Mouse (Mus musculus) 3134 (cell line): Measurements from ENCODE around the gene Cpe.
A peak's percentile ranks its signal among the peaks of the same experiment; 100 is the strongest.
"Not testable (repeated sequence)": the region's sequence is repeated elsewhere in the genome, so short reads cannot be mapped to it uniquely, and the experiment has no call there.

Source experiments
- DNase-seq: peaks from one replicate; pipeline ENCODE4 v3.0.0-alpha.2; 2011; ENCODE audit warnings: low spot score; ENCODE audit not compliant: insufficient read length; ENCODE audit errors: extremely low read depth

Cpe gene

DNA sequence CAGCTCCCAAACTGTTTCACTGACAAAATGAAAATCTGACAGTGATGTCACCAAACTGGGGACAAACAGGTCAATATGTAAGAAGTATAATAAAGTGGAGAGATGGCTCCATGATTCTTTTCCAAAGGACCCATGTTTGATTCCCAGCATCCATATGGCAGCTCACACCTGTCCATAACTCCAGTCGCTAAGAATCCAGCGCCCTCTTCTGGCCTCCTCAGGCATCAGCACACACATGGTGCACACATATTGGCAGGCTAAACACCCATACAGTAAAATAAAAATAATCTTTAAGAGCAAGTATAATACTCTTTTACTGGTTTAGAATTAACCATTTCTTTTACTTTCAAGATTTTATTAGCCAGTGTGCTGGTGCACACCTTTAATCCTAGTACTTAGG is 16.5 kb downstream of the Cpe start:
- DNase-seq, result no peak

DNA sequence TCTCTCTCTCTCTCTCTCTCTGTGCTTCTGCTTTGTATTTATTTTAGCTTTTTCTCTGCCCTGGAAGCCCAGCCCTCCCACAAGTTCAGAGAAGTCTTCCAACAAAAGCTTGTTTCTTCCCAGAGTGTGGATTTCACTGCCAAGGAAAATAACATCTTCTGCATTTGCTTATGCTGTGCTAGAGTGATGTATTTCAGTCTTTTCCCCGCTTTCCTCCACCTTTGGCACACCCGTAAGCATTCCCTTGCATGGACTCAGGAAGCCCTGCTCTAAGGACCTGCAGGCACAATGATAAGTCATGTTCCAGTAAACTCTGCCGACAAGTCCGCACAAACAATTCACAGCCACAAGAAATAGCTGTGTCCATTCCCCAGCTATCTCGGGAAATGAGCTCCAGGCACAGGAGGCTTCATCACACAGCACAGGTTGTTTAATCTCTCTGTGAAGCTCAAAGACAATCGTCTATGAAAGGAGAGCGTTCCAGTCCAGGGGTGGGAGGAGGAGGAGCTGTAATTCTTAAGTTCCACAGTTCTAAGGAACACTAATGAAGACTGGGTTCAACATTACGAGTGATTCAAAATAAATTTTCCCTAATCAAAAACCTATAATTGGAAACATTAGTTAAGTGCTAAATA is 17.8 kb downstream of the Cpe start:
- DNase-seq, result peak; percentile 54

DNA sequence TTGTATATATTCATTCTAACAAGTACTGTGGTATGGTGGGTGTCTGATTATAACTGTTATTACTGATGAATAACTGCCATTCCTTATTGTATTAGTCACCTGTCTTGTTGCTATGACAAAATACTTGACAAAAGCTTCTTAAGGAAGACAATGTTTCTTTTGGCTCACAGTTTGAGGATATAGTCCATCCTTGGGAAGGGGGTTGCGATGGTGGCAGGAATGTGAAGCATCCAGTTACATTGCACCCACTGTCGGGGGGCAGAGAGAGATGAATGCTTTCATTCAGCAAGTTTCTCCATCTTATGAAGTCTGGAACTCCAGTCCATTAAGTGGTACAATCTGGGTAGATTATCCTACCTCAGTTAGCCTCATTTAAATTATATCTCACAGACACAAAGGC is 19.9 kb downstream of the Cpe start:
- DNase-seq, result peak; percentile 63

DNA sequence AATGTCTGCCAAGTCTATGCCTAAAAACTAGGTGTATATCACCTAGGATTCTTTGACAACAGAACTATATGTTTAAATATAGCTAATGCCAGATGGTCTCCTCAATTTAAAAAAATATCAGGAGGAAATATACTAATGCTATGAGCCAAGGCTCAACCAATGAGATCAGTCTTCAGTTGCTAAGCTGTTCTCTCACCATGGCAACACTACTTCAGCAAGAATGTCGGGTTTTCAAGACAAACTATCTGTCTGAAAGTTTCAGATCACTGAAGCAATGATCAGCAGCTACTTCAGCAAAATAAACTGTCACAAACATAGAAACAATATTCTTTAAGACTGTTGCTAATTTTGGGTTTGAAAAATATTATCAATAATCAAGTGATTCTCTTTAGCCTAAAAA is 20.9 kb downstream of the Cpe start:
- DNase-seq, result no peak

DNA sequence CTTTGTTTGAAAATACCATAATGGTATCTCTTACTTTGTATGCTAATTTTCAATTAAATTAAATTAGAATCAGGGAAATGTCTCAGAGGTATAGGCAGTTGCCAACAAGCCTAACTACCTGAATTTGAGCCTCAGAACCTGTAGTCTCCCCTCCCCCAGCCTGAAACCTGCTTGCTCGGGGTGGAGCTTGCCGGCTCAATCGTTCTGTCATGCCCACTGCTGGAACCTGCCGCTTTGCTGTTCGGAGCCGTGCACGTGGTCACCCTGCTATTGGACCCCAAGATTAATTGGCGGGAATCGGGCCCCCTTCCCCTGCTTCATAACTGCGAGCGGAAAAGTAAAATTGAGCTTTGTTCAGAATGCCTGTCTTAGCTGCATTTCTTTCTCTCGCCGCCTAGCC is 26.5 kb downstream of the Cpe start:
- not testable (repeated sequence) for DNase-seq

DNA sequence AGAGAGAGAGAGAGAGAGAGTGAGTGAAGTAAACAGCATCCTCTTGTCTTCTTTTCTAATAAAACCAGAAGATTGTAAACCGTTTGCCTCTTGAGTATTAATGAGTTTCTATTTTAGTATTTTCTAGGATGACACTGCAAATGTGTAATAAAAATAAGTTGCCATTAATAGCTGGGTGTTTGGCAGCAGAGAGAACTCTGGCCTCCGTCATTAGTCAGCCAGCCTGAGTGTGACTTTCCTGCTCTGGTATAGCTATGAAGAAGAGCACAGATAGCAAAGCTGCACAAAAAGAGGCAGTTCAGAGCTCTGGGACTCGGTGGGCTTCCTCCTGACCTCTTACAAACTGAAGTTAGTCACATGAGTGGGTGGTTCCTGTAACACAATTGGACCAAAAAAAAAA is 27.3 kb downstream of the Cpe start:
- DNase-seq, result no peak

DNA sequence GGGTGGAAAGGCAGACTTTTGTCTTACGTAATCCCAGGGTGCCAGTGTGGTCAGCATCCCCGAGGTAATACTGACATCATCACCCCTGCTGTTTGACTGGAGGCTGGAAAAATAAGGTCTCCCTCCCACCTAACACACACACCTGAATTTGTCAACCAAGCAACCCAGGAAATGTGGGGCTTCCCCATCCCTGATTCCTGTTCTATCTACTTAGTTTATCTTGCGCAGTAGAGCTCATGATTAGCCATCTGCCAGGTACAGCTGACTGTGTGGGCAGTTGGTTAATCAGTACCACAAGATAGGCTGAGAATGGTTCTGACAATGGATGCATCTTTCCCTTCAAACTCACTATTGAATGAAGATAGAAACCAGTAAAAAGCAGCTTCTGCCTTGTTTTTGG is 28.0 kb downstream of the Cpe start:
- DNase-seq, result no peak

DNA sequence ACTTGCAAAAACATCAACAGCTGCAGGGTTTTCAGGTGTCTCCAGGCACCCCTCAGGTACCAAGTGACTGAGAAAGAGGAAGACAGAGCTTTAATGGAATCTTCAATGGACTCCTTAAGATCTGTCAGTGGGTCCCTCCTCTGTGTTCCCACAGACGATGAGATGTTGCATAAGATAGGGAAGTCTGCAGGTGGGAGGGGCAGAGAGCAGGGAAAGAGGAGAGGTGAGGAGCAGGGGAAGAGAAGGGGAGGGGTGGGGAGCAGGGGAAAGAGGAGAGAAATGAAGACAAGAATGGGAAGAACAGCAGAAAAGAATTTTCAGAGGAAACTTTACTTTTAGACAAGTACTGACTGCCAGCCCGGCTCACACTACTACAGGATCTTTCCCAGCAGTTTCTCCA is 28.5 kb downstream of the Cpe start:
- DNase-seq, result no peak

DNA sequence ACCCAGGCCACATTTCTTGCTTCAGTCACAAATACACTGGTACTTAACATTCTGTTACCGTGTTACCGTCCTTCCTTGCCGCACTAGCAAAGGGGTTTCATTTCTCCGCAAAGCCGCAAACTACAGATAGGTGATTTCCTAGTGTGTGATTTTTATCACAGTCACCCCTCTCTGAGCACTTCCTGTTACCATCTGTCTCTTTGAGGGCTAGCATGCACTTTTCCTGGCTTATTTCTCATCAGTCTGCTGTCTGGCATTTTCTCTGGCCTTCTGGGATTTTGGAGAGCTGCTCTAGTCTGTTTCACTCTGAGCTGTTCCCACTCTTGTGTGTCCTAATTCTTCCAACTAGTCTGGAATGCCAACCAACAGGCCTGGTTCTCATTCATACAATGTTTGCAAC is 33.8 kb downstream of the Cpe start:
- no peak for DNase-seq

DNA sequence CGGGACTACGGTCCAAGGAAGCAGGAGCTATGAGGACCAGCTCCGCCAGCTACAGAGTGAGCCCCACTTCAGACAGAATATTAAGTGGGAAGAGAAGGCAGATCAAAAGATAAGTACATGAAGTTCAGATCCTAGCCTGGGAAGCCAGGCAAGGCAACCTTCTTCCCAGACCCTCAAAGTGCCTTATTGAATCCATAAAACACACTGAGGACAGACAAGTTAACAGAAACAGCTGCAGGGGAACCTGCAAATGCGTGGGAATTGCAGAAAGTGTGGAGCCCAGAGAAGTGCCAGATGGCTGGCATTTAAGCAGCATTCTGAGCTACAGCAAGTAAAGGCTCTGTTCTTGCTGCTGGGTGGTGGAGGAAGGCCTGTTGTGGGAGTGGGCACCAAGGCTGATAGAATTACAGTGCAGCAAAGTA is 34.9 kb downstream of the Cpe start:
- DNase-seq, result no peak

DNA sequence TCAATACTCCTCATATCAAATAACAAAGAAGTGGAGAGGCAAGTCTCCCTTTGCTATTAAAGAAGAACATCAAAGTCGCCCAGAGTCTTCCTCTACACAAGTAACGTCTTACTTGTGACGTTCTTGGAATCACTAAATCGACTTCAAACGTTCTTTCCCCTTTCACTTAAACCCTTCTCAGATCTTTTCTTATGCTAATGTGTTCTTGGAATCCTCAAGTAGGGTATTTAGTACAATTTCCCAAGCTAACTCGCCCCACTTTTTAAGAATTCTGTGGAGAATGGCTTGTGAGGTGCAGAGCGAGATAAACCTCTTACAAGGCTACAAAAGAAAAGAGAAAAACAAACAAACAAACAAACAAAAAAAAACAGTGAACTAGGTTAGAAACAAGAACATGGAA is 35.3 kb downstream of the Cpe start:
- DNase-seq, result no peak

DNA sequence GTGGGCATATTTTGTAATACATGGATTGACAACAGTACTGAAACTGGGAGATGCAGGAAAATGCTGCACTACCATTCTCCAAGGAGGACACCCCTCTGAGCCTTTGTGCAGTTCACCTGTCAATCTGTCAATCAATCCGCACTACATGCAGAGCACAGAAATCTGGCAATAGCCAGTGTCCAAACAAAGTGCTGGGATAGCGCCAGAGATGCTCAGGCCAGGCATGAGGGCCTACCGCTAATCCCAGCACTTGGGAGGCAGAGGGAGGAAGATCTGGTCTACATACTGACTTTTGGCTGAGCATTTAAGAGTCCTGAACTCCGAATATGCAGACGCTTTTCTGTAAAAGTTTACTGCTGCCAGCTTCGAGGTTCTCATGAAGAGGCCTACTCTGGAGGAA is 37.0 kb downstream of the Cpe start:
- no peak for DNase-seq

DNA sequence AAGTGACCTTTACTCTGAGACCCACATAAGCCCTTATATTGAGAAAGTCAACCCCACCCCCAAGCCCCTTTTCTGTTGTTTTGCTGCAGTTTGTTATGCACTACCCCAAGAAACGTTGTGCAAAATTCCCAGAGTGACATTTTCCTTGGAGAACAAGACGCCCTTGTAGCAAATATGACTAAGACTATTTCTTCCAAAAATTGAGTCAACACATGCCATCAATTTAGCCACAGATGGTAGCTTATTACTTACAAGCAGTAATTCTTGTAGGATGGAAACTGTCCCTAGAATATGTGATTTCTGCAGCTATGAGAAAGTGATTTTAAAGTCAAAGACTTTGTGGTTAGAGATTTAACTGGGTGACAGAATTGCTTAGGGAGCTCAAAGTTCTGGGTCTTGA is 37.8 kb downstream of the Cpe start:
- DNase-seq, result no peak

DNA sequence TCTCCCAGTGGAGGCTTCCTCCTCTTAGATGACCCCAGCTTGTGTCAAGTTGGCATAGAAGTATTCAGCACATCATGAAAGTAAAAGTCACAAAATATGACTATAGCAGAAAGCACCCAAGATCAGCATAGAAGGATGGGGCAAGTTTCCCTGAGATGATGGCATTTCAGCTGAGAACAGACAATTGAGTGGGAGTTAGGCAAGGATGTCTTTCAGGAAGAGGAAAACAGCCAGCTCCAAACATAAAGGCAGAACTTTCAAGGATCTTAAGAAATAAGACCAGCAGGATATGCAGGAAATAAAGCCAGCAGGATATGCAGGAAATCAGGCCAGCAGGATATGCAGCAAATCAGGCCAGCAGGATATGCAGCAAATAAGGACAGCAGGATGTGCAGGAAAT is 40.6 kb downstream of the Cpe start:
- DNase-seq, result no peak

DNA sequence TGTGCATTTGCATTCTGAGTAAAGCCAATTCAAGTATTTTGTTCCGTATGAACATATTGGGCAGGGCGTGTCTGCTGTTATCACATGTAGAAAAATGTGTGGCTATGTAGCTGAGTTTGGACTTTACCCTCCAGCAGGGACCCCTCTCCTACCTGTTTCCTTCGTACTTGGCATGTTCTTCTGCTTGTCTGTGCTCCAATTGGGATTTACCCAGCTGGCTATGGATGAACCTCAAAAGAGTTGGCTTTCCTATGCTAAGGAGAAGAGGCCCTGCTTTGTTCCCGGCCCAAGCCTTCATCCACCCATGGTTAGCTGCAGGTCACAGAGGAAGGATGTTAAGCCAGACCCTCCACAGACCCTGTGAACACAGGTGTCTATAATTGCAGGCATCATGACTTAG is 44.8 kb downstream of the Cpe start:
- DNase-seq, result no peak

DNA sequence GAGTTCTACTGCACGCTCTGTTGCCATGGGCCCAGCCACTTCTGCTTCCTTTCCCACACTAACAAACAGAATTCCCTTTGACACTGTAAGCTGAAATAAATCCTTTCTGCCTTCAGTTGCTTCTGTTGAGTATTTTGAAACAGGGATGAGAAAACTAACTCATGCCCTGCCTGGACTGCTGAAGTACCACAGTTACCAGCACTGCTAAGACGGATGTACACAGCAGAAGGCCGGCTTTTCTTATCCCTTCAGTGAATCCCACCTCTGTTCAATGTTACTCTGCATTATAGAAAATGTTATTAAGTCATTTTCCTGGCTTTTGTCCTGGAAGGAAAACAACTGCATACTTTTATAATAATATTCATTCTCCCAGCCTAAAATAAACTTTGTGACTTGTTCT is 45.7 kb downstream of the Cpe start:
- no peak for DNase-seq

DNA sequence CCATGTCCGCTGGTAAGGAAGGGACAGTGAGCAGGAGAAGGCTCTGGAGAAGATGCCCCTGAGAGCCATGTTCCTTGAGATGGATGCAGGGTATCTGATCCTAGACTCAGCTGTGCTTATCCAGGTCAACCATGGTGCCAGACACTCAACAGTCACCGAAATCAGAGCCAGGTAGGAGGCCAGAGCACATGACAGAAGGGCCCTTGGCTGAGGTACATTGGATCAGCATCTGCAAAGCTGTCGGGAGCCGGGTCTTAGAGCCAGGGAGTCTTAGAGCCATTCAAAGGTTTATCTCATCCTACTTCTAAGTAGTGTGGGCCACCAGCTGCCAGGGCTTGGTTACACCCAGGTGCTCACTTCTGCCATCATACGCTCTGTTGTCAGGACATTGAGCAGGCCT is 46.4 kb downstream of the Cpe start:
- DNase-seq, result no peak

DNA sequence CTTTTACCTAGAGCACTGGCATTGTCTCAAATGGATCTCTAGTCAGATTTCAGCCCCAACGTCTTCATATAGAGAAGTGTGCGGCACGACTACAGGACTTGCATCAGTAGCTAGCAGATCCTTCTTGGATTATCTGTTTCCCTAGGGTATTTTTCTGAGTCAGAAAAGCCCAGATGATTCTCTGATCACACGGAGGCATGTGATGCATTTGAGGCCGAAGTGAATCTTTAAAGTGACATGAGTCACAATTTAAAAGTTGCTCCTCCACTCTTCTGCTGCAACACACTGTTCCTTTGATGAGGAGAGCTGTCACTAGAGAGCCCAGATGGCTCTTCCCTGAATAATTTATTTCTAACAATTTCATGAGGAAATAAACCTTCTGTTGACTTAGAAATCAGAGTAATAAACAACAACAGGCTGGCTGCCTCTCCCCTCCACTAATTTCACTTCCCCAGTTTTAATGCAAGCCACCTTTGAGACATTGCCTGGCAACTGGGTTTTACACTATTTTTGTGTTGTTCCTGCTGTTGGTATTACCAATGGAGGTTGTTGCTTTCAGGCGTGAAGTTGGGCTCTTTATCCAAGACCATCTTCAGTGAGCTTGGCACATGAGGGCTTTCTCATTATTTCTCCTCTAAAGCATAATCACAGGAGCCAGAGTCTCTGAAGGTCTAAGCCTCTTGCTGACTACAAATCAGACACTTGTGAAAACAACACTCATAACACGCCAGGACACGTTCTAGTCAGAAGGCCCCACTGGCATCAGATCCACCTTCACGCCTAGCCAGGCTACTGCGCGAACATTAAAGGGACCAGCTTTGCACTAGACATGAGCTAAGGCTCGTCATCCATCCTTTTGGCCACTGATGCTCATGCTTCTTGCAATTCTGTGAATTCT is 48.5 kb downstream of the Cpe start:
- DNase-seq, result peak; percentile 27

DNA sequence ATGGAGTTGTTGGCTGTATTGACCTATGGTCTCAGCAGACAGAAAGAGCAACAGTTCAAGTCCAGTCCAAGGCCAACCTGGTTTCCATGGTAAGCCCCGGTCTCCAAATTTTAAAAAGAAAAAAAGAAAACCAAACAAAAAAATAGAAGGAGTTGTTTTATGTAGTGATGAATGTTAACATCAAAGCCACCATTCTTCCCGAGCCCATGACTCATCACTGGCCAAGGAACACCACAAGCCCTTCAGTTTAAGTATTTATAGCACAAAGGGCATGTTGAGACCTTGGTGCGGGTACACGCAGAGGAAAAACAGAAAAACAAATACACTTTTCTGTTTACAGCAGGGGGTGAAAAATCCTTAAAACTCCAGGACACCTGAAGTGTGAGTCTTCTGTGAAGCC is 49.5 kb downstream of the Cpe start:
- DNase-seq, result peak; percentile 41

DNA sequence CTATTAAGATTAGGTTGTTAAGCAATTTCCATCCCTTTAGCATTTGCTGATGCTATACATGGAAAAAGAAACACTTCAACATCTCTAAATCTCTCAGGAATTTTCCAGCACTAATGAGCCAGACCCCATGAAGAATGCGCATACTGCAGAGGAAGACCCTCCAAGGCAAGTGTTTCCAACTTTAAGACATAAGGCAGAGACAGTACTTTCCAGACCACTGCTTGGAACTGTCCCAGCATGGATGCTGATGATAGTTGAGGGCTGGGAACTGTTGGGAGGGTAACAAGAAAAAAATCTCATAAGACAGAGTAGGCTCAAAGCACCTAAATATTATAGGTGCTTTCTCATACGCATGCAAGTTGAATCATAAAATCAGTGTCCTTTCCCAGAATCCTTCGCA is 50.1 kb downstream of the Cpe start:
- DNase-seq, result no peak

DNA sequence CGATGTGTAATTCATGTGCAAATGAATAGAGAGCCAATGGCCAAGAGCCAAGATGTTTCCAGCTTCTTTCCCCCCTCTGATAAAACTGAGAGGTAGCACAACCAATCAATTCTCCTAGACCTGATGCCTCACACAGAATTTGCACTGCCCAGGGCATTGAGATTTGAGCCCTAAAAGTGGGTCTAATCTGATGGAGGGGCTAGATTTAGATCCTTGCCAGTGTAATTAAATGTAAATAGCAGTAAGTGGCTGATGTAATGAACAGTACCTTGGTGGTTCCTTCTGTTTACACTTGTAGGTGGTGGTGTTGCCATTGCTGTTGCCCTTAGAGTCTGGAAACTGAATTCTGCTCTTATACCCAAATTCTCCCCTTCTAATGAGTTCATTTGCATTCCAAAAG is 52.3 kb downstream of the Cpe start:
- DNase-seq, result no peak

DNA sequence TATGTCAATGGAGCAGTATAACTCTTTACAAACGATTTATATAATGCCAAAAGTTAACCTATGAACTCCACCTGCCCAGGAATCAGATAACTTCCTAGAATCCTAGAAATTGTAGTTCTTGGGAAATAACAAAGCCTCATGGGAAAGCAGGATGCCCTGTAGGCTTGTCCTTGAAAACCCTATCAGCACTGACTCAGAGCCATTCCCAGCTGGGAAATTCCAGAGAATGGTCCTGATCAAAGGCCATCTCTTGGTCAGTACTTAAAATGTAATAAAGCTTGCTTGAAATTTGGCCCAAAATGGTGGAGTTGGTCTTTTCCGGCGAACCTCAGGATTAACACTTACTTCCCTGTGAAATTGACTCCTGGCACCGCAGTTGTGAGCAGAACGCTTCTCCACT is 53.2 kb downstream of the Cpe start:
- no peak for DNase-seq
